Mouse (Mus musculus): ENCODE results near the gene Pik3c2a. TPM values are rescaled to one million over a fixed set of nuclear protein-coding genes. Genes with fewer than 3 reads are reported as not detected.

Gene Pik3c2a
- polyA plus RNA-seq, 1 experiment from 2014 or later = 33.4 TPM

DNA sequence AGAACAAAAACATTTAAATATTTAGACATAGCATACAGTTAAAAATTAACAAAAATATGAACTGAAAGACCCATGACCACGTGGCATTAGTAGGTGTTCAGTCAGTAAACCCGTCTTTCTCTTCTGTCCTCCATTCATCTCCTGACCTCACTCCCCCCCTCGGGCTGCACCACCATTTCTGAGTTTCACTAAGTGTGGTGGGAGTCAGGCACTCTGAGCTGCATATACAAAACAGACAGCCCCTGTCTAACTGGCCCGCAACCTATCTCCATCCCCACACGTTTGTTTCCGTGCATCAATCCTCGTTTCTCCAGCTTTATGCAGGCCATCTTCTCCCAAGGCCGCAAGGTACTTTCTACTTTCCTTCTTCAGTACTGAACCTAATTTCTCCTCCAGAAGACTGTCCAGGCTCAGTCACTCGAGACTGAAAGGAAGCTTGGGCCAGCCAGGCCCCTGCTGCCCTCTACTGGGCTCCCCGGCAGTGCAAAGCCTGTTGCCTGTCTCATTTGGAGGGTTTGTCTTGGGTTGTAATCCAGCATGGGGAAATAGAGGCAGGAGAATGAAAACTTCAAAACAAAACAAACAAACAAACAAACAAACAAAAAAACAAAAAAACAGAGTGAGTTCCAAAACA lies 119.8 kb downstream of the Pik3c2a start:
- Histone ChIP-seq H3K36me3 (ENCODE audit: control insufficient read depth, insufficient read depth, low read length) (no peaks in the 10 kb centered on the region), H3K9ac (ENCODE audit: low read length) (no peak overlapping the region), H3K9me3 (ENCODE audit: control insufficient read depth, low read length) (no peaks in the 10 kb centered on the region), H3K4me1 (replicated peaks; ENCODE audit: control insufficient read depth, insufficient read depth, low read length) (no peaks in the 10 kb centered on the region), H3K4me3 (ENCODE audit: low read depth, low read length) (no peak overlapping the region), H3K27me3 (ENCODE audit: control insufficient read depth, insufficient read depth, low read length) (no peaks in the 10 kb centered on the region), H3K27ac (ENCODE audit: low read depth, low read length) (no peak overlapping the region), H3K4me2 (ENCODE audit: low read depth, low read length, severe bottlenecking) (no peak overlapping the region)
- DNase-seq (ENCODE audit: low spot score) = peak; percentile 86
- WGBS = 32% methylated on average over 10 of the region's 10 CpGs
- peak; percentile 60; the same call in 1 of the 2 replicates for ATAC-seq (replicated peaks; ENCODE audit: low FRiP score)

- DNase-seq (ENCODE audit: low spot score) = peak; percentile 67
- Histone ChIP-seq H3K4me3 (ENCODE audit: low read depth, low read length) (no peak overlapping the region), H3K4me2 (ENCODE audit: low read depth, low read length, severe bottlenecking) (no peak overlapping the region), H3K27ac (ENCODE audit: low read depth, low read length) (no peak overlapping the region), H3K9me3 (ENCODE audit: control insufficient read depth, low read length) (no peaks in the 10 kb centered on the region), H3K36me3 (ENCODE audit: control insufficient read depth, insufficient read depth, low read length) (no peaks in the 10 kb centered on the region), H3K27me3 (ENCODE audit: control insufficient read depth, insufficient read depth, low read length) (no peaks in the 10 kb centered on the region), H3K9ac (ENCODE audit: low read length) (no peak overlapping the region), H3K4me1 (replicated peaks; ENCODE audit: control insufficient read depth, insufficient read depth, low read length) (peaks cover 3% of the 10 kb centered on the region; the same call in 1 of the 2 replicates)
- WGBS = 26% methylated on average over 9 of the region's 9 CpGs
- no peak for ATAC-seq (replicated peaks; ENCODE audit: low FRiP score)
Measured at GRCm38 (mm10) chr7:116309456-116309855, 133.8 kb downstream of the Pik3c2a start.

DNA sequence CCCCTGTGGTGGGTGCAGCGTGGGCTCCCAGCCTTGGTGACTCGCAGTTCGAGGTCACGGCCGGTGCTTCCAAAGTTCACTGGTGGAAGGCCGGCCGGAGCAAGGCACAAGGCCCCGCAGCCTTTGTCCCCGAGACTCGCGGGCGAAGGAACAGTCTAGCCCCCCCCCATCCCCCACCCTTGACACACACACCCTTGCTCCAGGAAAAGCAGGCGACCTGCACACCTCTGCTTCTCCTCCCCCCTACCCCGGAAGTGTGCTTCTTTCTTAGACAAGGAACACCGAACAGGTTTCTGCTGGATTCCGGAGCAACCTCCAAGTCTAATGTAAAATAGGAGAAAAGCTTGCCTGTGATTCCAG lies 134.6 kb downstream of the Pik3c2a start:
- no peaks in the 10 kb centered on the region for H3K9me3 ChIP-seq (ENCODE audit: control insufficient read depth, low read length)
- no peaks in the 10 kb centered on the region for H3K27me3 ChIP-seq (ENCODE audit: control insufficient read depth, insufficient read depth, low read length)
- peaks cover 3% of the 10 kb centered on the region; the same call in 1 of the 2 replicates for H3K4me1 ChIP-seq (replicated peaks; ENCODE audit: control insufficient read depth, insufficient read depth, low read length)
- H3K36me3 ChIP-seq (ENCODE audit: control insufficient read depth, insufficient read depth, low read length) = no peaks in the 10 kb centered on the region
- peak overlapping the region; percentile 76 for H3K4me2 ChIP-seq (ENCODE audit: low read depth, low read length, severe bottlenecking)
- H3K4me3 ChIP-seq (ENCODE audit: low read depth, low read length) = peak overlapping the region; percentile 89
- DNase-seq (ENCODE audit: low spot score) (peak; percentile 73), ATAC-seq (replicated peaks; ENCODE audit: low FRiP score) (no peak; the same call in 1 of the 2 replicates)
- H3K27ac ChIP-seq (ENCODE audit: low read depth, low read length) = no peak overlapping the region
- under 1% methylated on average over 16 of the region's 16 CpGs for WGBS
- H3K9ac ChIP-seq (ENCODE audit: low read length) = peak overlapping the region; percentile 79

GRCm38 (mm10) chr7:116307871-116308631 lies 135.2 kb downstream of the Pik3c2a start, which contains the start of gene Plekha7:
Gene Plekha7, minus strand, starts transcription at chr7:116308376.
- peak within 1 kb of the TSS; percentile 76 for H3K4me2 ChIP-seq (ENCODE audit: low read depth, low read length, severe bottlenecking)
- H3K27ac ChIP-seq (ENCODE audit: low read depth, low read length) = peak within 1 kb of the TSS; percentile 76
- under 1% methylated on average over 58 of the region's 65 CpGs for WGBS
- H3K4me3 ChIP-seq (ENCODE audit: low read depth, low read length) = peak within 1 kb of the TSS; percentile 89
- ATAC-seq (replicated peaks; ENCODE audit: low FRiP score) (peak; percentile 83), DNase-seq (ENCODE audit: low spot score) (peak; percentile 94)
- H3K9me3 ChIP-seq (ENCODE audit: control insufficient read depth, low read length) = no peaks in the 10 kb centered on the region
- no peaks in the 10 kb centered on the region for H3K27me3 ChIP-seq (ENCODE audit: control insufficient read depth, insufficient read depth, low read length)
- peak within 1 kb of the TSS; percentile 79 for H3K9ac ChIP-seq (ENCODE audit: low read length)
- H3K4me1 ChIP-seq (replicated peaks; ENCODE audit: control insufficient read depth, insufficient read depth, low read length) = peaks cover 3% of the 10 kb centered on the region; the same call in 1 of the 2 replicates
- no peaks in the 10 kb centered on the region for H3K36me3 ChIP-seq (ENCODE audit: control insufficient read depth, insufficient read depth, low read length)

DNA sequence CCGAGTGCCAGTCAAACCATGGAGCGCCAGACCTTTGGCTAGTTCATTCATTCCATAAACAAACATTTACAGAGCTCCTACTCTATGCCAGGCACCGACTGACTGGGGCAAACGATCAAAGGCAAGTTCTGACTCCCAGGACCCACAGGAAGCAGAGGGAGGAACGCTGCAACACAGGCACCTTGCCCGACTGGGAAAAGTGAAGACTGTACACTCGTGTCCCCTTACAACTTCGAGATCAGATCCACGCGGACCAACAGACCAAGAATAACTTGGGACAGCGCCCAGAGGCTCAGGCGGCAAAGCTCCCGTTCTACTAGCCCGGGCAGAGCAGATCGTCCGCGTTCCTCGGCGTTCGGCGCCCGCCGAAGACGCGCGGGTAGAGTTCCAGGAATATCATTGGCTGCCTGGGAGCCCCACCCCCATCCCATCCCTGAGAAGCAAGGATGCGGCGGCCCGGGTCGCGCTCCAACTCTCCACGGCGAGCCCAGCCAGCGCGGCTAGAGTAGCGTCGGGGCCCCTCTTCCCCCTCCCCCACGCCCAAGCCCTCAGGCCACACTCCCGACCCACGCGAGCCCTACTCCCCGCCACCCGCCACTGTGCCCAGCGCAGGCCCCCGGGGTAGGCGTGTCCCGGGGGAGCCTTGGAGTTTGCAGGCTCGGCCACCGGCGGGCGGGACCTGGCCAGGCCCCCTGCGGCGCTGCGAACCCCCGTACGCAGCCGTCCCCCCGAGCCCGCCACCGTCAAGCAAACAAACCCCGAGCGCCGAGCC lies 136.0 kb downstream of the Pik3c2a start:
- H3K4me1 ChIP-seq (replicated peaks; ENCODE audit: control insufficient read depth, insufficient read depth, low read length) = peaks cover 3% of the 10 kb centered on the region; the same call in 1 of the 2 replicates

GRCm38 (mm10) chr7:116306601-116307000 lies 136.6 kb downstream of the Pik3c2a start:
- peaks cover 3% of the 10 kb centered on the region; the same call in 1 of the 2 replicates for H3K4me1 ChIP-seq (replicated peaks; ENCODE audit: control insufficient read depth, insufficient read depth, low read length)
- no peaks in the 10 kb centered on the region for H3K27me3 ChIP-seq (ENCODE audit: control insufficient read depth, insufficient read depth, low read length)
- no peak for DNase-seq (ENCODE audit: low spot score)
- H3K4me3 ChIP-seq (ENCODE audit: low read depth, low read length) = peak overlapping the region; percentile 89
- peak overlapping the region; percentile 79; the same call in 1 of the 2 replicates for H3K9ac ChIP-seq (ENCODE audit: low read length)
- WGBS = 19% methylated on average over 5 of the region's 5 CpGs
- no peak overlapping the region for H3K27ac ChIP-seq (ENCODE audit: low read depth, low read length)
- no peaks in the 10 kb centered on the region for H3K36me3 ChIP-seq (ENCODE audit: control insufficient read depth, insufficient read depth, low read length)
- no peaks in the 10 kb centered on the region for H3K9me3 ChIP-seq (ENCODE audit: control insufficient read depth, low read length)
- ATAC-seq (replicated peaks; ENCODE audit: low FRiP score) = no peak
- peak overlapping the region; percentile 76 for H3K4me2 ChIP-seq (ENCODE audit: low read depth, low read length, severe bottlenecking)

More for the DNA sequence above, 136.0 kb downstream of the Pik3c2a start:
- Histone ChIP-seq H3K9ac (ENCODE audit: low read length) (peak overlapping the region; percentile 79), H3K4me3 (ENCODE audit: low read depth, low read length) (peak overlapping the region; percentile 89), H3K27ac (ENCODE audit: low read depth, low read length) (peak overlapping the region; percentile 76), H3K4me2 (ENCODE audit: low read depth, low read length, severe bottlenecking) (peak overlapping the region; percentile 76), H3K36me3 (ENCODE audit: control insufficient read depth, insufficient read depth, low read length) (no peaks in the 10 kb centered on the region), H3K9me3 (ENCODE audit: control insufficient read depth, low read length) (no peaks in the 10 kb centered on the region), H3K27me3 (ENCODE audit: control insufficient read depth, insufficient read depth, low read length) (no peaks in the 10 kb centered on the region)
- WGBS = under 1% methylated on average over 60 of the region's 63 CpGs
- peak; percentile 93 for DNase-seq (ENCODE audit: low spot score)
- peak; percentile 84 for ATAC-seq (replicated peaks; ENCODE audit: low FRiP score)

GRCm38 (mm10) chr7:116301661-116302311 lies 141.5 kb downstream of the Pik3c2a start:
- Histone ChIP-seq H3K4me3 (ENCODE audit: low read depth, low read length) (no peak overlapping the region), H3K4me2 (ENCODE audit: low read depth, low read length, severe bottlenecking) (no peak overlapping the region), H3K9ac (ENCODE audit: low read length) (no peak overlapping the region), H3K36me3 (ENCODE audit: control insufficient read depth, insufficient read depth, low read length) (no peaks in the 10 kb centered on the region), H3K27me3 (ENCODE audit: control insufficient read depth, insufficient read depth, low read length) (no peaks in the 10 kb centered on the region), H3K9me3 (ENCODE audit: control insufficient read depth, low read length) (no peaks in the 10 kb centered on the region), H3K27ac (ENCODE audit: low read depth, low read length) (no peak overlapping the region), H3K4me1 (replicated peaks; ENCODE audit: control insufficient read depth, insufficient read depth, low read length) (no peaks in the 10 kb centered on the region; the same call in 1 of the 2 replicates)
- DNase-seq (ENCODE audit: low spot score) = no peak
- no peak for ATAC-seq (replicated peaks; ENCODE audit: low FRiP score)
- 90% methylated on average over 5 of the region's 5 CpGs for WGBS

GRCm38 (mm10) chr7:116301144-116301543 lies 142.1 kb downstream of the Pik3c2a start:
- H3K4me2 ChIP-seq (ENCODE audit: low read depth, low read length, severe bottlenecking) = no peak overlapping the region
- ATAC-seq (replicated peaks; ENCODE audit: low FRiP score) (no peak), DNase-seq (ENCODE audit: low spot score) (no peak)
- H3K4me1 ChIP-seq (replicated peaks; ENCODE audit: control insufficient read depth, insufficient read depth, low read length) = no peaks in the 10 kb centered on the region; the same call in 1 of the 2 replicates
- H3K36me3 ChIP-seq (ENCODE audit: control insufficient read depth, insufficient read depth, low read length) = no peaks in the 10 kb centered on the region
- no peak overlapping the region for H3K27ac ChIP-seq (ENCODE audit: low read depth, low read length)
- no peak overlapping the region for H3K9ac ChIP-seq (ENCODE audit: low read length)
- WGBS = 89% methylated on average over 4 of the region's 4 CpGs
- H3K4me3 ChIP-seq (ENCODE audit: low read depth, low read length) = no peak overlapping the region
- H3K27me3 ChIP-seq (ENCODE audit: control insufficient read depth, insufficient read depth, low read length) = no peaks in the 10 kb centered on the region
- H3K9me3 ChIP-seq (ENCODE audit: control insufficient read depth, low read length) = no peaks in the 10 kb centered on the region

All from forebrain, embryonic 11.5 days (tissue).